Comparison of ENCODE assay signal across 21 mouse cellular contexts in genomic region chr5:137374521-137375080, GRCm38 (mm10). TPM values are rescaled to one million over a fixed set of nuclear protein-coding genes. Genes with fewer than 3 reads are reported as not detected.
DNase-seq lines count a peak whose midpoint lies in the region; ATAC-seq lines count a peak whose summit lies in the region.
"Had no signal": no experiment of that assay in that cellular context is flagged by ENCODE, and none has a peak within 500 bp of the region (broad histone marks: within the 10 kb centered on the region; RNA-seq: fewer than 3 reads in every experiment).

No protein-coding gene starts in this region.

- no peak overlapping the region for H3K4me2 ChIP-seq in embryonic facial prominence, embryonic 12.5 days (replicated peaks)
- H3K4me2 ChIP-seq in kidney, embryonic 16.5 days (replicated peaks; ENCODE audit: low read depth, low read length): no peak overlapping the region
- H3K4me2 ChIP-seq in limb, embryonic 15.5 days: no peak overlapping the region
- H3K4me2 ChIP-seq: liver, embryonic 11.5 days; neural tube, embryonic 13.5 days had no signal

- H3K36me3 ChIP-seq in embryonic facial prominence, embryonic 12.5 days: peaks cover 62% of the 10 kb centered on the region
- H3K36me3 ChIP-seq in embryonic facial prominence, embryonic 10.5 days (replicated peaks): peaks cover 65% of the 10 kb centered on the region
- H3K36me3 ChIP-seq in kidney, embryonic 16.5 days (ENCODE audit: insufficient read depth, low read length): peaks cover 59% of the 10 kb centered on the region
- peaks cover 61% of the 10 kb centered on the region for H3K36me3 ChIP-seq in limb, embryonic 15.5 days

- no peaks in the 10 kb centered on the region for H3K27me3 ChIP-seq in embryonic facial prominence, embryonic 12.5 days
- no peaks in the 10 kb centered on the region for H3K27me3 ChIP-seq in embryonic facial prominence, embryonic 10.5 days (replicated peaks; ENCODE audit: low read depth, poor library complexity, severe bottlenecking)
- H3K27me3 ChIP-seq in kidney, embryonic 16.5 days (ENCODE audit: insufficient read depth, low read length): no peaks in the 10 kb centered on the region
- no peaks in the 10 kb centered on the region for H3K27me3 ChIP-seq in limb, embryonic 15.5 days
- H3K27me3 ChIP-seq: neural tube, embryonic 13.5 days had no signal

- ATAC-seq in embryonic facial prominence, embryonic 12.5 days (ENCODE audit: insufficient number of reproducible peaks, insufficient read depth, low FRiP score, low TSS enrichment): no peak
- 0 out of 2 replicates have a peak, but pooled peaks have one; percentile 12 for ATAC-seq in kidney, embryonic 16.5 days (ENCODE audit: low FRiP score, low TSS enrichment)
- ATAC-seq in limb, embryonic 15.5 days (ENCODE audit: insufficient number of reproducible peaks, low FRiP score, low TSS enrichment, low read depth): no peak
- ATAC-seq: activated CD4-positive, CD25-positive, alpha-beta regulatory T cell, adult 4 months; inflammation-experienced regulatory T-cells, adult 6 months had no signal

- no peaks in the 10 kb centered on the region for H3K9me3 ChIP-seq in embryonic facial prominence, embryonic 12.5 days
- no peaks in the 10 kb centered on the region for H3K9me3 ChIP-seq in embryonic facial prominence, embryonic 10.5 days
- H3K9me3 ChIP-seq in kidney, embryonic 16.5 days (ENCODE audit: low read length): no peaks in the 10 kb centered on the region
- H3K9me3 ChIP-seq in limb, embryonic 15.5 days: no peaks in the 10 kb centered on the region
- H3K9me3 ChIP-seq: heart, embryonic 10.5 days; midbrain, embryonic 10.5 days; neural tube, embryonic 13.5 days had no signal

- H3K27ac ChIP-seq in embryonic facial prominence, embryonic 12.5 days: peak overlapping the region; percentile 38; the same call in 1 of the 2 replicates
- H3K27ac ChIP-seq in embryonic facial prominence, embryonic 10.5 days (replicated peaks): no peak overlapping the region
- 0 out of 2 replicates have a peak overlapping the region, but pooled peaks have one; percentile 36 for H3K27ac ChIP-seq in kidney, embryonic 16.5 days (ENCODE audit: low read length)
- peak overlapping the region; percentile 47; the same call in 1 of the 2 replicates for H3K27ac ChIP-seq in limb, embryonic 15.5 days
- H3K27ac ChIP-seq: heart, embryonic 10.5 days; midbrain, embryonic 10.5 days; neural tube, embryonic 13.5 days had no signal

- WGBS in embryonic facial prominence, embryonic 12.5 days: 82% methylated on average over 4 of the region's 4 CpGs
- 84% methylated on average over 4 of the region's 4 CpGs for WGBS in embryonic facial prominence, embryonic 10.5 days
- 80% methylated on average over 4 of the region's 4 CpGs for WGBS in kidney, embryonic 16.5 days
- WGBS in limb, embryonic 15.5 days: 69% methylated on average over 4 of the region's 4 CpGs

- DNase-seq in embryonic facial prominence, embryonic 10.5 days (ENCODE audit: low spot score): no peak
- no peak for DNase-seq in kidney, adult 11 months
- peak; percentile 26 for DNase-seq in MN1 (ENCODE audit: low spot score)
- DNase-seq in embryo, embryonic 10 days (ENCODE audit: low spot score): no peak
- no peak for DNase-seq in thymus, postnatal 25 days
- DNase-seq: adrenal gland, postnatal 14 days; cerebellum, adult 11-12 months; gastrocnemius, postnatal 14 days; layer of hippocampus, adult 9-11 months; lung, postnatal 14 days; right cerebral cortex, postnatal 14 days; thymus, postnatal 4 days had no signal

- peaks cover 11% of the 10 kb centered on the region; the same call in 1 of the 2 replicates for H3K4me1 ChIP-seq in embryonic facial prominence, embryonic 12.5 days
- peaks cover 42% of the 10 kb centered on the region for H3K4me1 ChIP-seq in embryonic facial prominence, embryonic 10.5 days
- H3K4me1 ChIP-seq in kidney, embryonic 16.5 days (ENCODE audit: insufficient read depth, low read length): peaks cover 16% of the 10 kb centered on the region
- H3K4me1 ChIP-seq in limb, embryonic 15.5 days: peaks cover 44% of the 10 kb centered on the region

- H3K9ac ChIP-seq in embryonic facial prominence, embryonic 12.5 days: no peak overlapping the region
- H3K9ac ChIP-seq in kidney, embryonic 16.5 days (replicated peaks; ENCODE audit: low read length): no peak overlapping the region
- H3K9ac ChIP-seq in limb, embryonic 15.5 days: no peak overlapping the region
- H3K9ac ChIP-seq: neural tube, embryonic 13.5 days had no signal

- H3K4me3 ChIP-seq in embryonic facial prominence, embryonic 12.5 days: no peak overlapping the region
- H3K4me3 ChIP-seq in embryonic facial prominence, embryonic 10.5 days: no peak overlapping the region
- H3K4me3 ChIP-seq in kidney, embryonic 16.5 days (ENCODE audit: low read length): no peak overlapping the region
- no peak overlapping the region for H3K4me3 ChIP-seq in limb, embryonic 15.5 days
- H3K4me3 ChIP-seq: heart, embryonic 10.5 days; midbrain, embryonic 10.5 days; neural tube, embryonic 13.5 days had no signal

RNA-seq across cellular contexts. Expression of gene Ephb4, which starts 24.7 kb away (rescaled TPM):
- polyA plus RNA-seq in embryonic facial prominence, embryonic 12.5 days (2016; fragmentation: Nextera tagmentation; extraction: Ambion mirVana): 87.3 and 91.6 TPM in 2 replicates
- polyA plus RNA-seq in embryonic facial prominence, embryonic 10.5 days (2016; fragmentation: Nextera tagmentation; extraction: Ambion mirVana): 53.6 and 56.8 TPM in 2 replicates
- polyA plus RNA-seq in kidney, embryonic 16.5 days (2015; fragmentation: Nextera tagmentation; extraction: Ambion mirVana): 53.7 and 55.3 TPM in 2 replicates
- polyA plus RNA-seq in limb, embryonic 15.5 days (2015; fragmentation: Nextera tagmentation; extraction: Ambion mirVana): 61.1 and 68.6 TPM in 2 replicates
- polyA plus RNA-seq: activated CD4-positive, CD25-positive, alpha-beta regulatory T cell, adult 4 months; inflammation-experienced regulatory T-cells, adult 6 months had no signal

RNA-seq across cellular contexts. Expression of gene Slc12a9, which starts 41.2 kb away (rescaled TPM):
- polyA plus RNA-seq in embryonic facial prominence, embryonic 12.5 days (2016; fragmentation: Nextera tagmentation; extraction: Ambion mirVana): 16.0 and 18.8 TPM in 2 replicates
- 12.6 and 13.4 TPM in 2 replicates for polyA plus RNA-seq in embryonic facial prominence, embryonic 10.5 days (2016; fragmentation: Nextera tagmentation; extraction: Ambion mirVana)
- polyA plus RNA-seq in kidney, embryonic 16.5 days (2015; fragmentation: Nextera tagmentation; extraction: Ambion mirVana): 16.3 and 16.6 TPM in 2 replicates
- polyA plus RNA-seq in limb, embryonic 15.5 days (2015; fragmentation: Nextera tagmentation; extraction: Ambion mirVana): 13.9 and 14.4 TPM in 2 replicates
